In genomic region chr10:68257358-68258056, GRCm38 (mm10) we compare ENCODE assay signal across 20 mouse cellular contexts. TPM values are rescaled to one million over a fixed set of nuclear protein-coding genes. Genes with fewer than 3 reads are reported as not detected.
DNase-seq lines count a peak whose midpoint lies in the region; ATAC-seq lines count a peak whose summit lies in the region.
"Had no signal": no experiment of that assay in that cellular context is flagged by ENCODE, and none has a peak within 500 bp of the region (broad histone marks: within the 10 kb centered on the region; RNA-seq: fewer than 3 reads in every experiment).

No protein-coding gene starts in this region.

- no peaks in the 10 kb centered on the region for H3K9me3 ChIP-seq in embryonic facial prominence, embryonic 13.5 days
- H3K9me3 ChIP-seq in embryonic facial prominence, embryonic 10.5 days, result no peaks in the 10 kb centered on the region
- H3K9me3 ChIP-seq: forebrain, embryonic 15.5 days; hindbrain, embryonic 12.5 days had no signal

- WGBS in embryonic facial prominence, embryonic 13.5 days, result 71% methylated on average over 10 of the region's 10 CpGs
- 93% methylated on average over 10 of the region's 10 CpGs for WGBS in embryonic facial prominence, embryonic 10.5 days

- peak overlapping the region; percentile 9; the same call in 1 of the 2 replicates for H3K27ac ChIP-seq in embryonic facial prominence, embryonic 13.5 days
- H3K27ac ChIP-seq in embryonic facial prominence, embryonic 10.5 days (replicated peaks), result no peak overlapping the region
- H3K27ac ChIP-seq: forebrain, embryonic 15.5 days; hindbrain, embryonic 12.5 days had no signal

- H3K9ac ChIP-seq in embryonic facial prominence, embryonic 13.5 days, result no peak overlapping the region
- H3K9ac ChIP-seq: forebrain, embryonic 15.5 days; hindbrain, embryonic 12.5 days had no signal

- DNase-seq in embryonic facial prominence, embryonic 10.5 days (ENCODE audit: low spot score), result no peak
- peak; percentile 34 to 42 for DNase-seq in B cell, adult 2 months
- DNase-seq in R1 (ENCODE audit: low read depth, low spot score) (peak; percentile 30), liver (no peak)
- no peak for DNase-seq in gastrocnemius, adult 18-20 months (ENCODE audit: low spot score)
- no peak for DNase-seq in neural tube, embryonic 10.5 days (ENCODE audit: extremely low spot score, low spot score)
- DNase-seq: adrenal gland, postnatal 25 days; cerebellum, adult 18-20 months; cerebellum, adult 9-11 months; gastrocnemius, postnatal 10 days; heart, adult 18-20 months; heart, postnatal 10 days; heart, postnatal 4 days; kidney, adult 11 months had no signal

- ATAC-seq in embryonic facial prominence, embryonic 13.5 days (ENCODE audit: insufficient number of reproducible peaks, insufficient read depth, low FRiP score, low TSS enrichment, low read depth), result no peak
- ATAC-seq: forebrain, embryonic 15.5 days; hindbrain, embryonic 16.5 days; Patski had no signal

- no peak overlapping the region for H3K4me2 ChIP-seq in embryonic facial prominence, embryonic 13.5 days
- H3K4me2 ChIP-seq: forebrain, embryonic 15.5 days; heart, embryonic 11.5 days; hindbrain, embryonic 12.5 days had no signal

- H3K4me3 ChIP-seq in embryonic facial prominence, embryonic 13.5 days, result no peak overlapping the region
- no peak overlapping the region for H3K4me3 ChIP-seq in embryonic facial prominence, embryonic 10.5 days
- H3K4me3 ChIP-seq: forebrain, embryonic 15.5 days; hindbrain, embryonic 12.5 days had no signal

- H3K4me1 ChIP-seq in embryonic facial prominence, embryonic 13.5 days, result peaks cover 21% of the 10 kb centered on the region; the same call in 1 of the 2 replicates
- H3K4me1 ChIP-seq in embryonic facial prominence, embryonic 10.5 days, result peaks cover 19% of the 10 kb centered on the region; the same call in 1 of the 2 replicates
- H3K4me1 ChIP-seq: forebrain, embryonic 15.5 days had no signal

- no peaks in the 10 kb centered on the region for H3K27me3 ChIP-seq in embryonic facial prominence, embryonic 13.5 days
- H3K27me3 ChIP-seq in embryonic facial prominence, embryonic 10.5 days (replicated peaks; ENCODE audit: low read depth, poor library complexity, severe bottlenecking), result no peaks in the 10 kb centered on the region
- H3K27me3 ChIP-seq: forebrain, embryonic 15.5 days; hindbrain, embryonic 12.5 days; Patski had no signal

- peaks cover 35% of the 10 kb centered on the region for H3K36me3 ChIP-seq in embryonic facial prominence, embryonic 13.5 days
- peaks cover 19% of the 10 kb centered on the region; the same call in 1 of the 2 replicates for H3K36me3 ChIP-seq in embryonic facial prominence, embryonic 10.5 days (replicated peaks)
- H3K36me3 ChIP-seq: forebrain, embryonic 15.5 days; hindbrain, embryonic 12.5 days had no signal

RNA-seq across cellular contexts. Expression of gene Arid5b, which starts 21.0 kb away (rescaled TPM):
- polyA plus RNA-seq in embryonic facial prominence, embryonic 13.5 days (2015; fragmentation: Nextera tagmentation; extraction: Ambion mirVana), result 63.7 and 64.8 TPM in 2 replicates
- 13.9 and 19.7 TPM in 2 replicates for polyA plus RNA-seq in embryonic facial prominence, embryonic 10.5 days (2016; fragmentation: Nextera tagmentation; extraction: Ambion mirVana)
- total RNA-seq in gastrocnemius, adult 18-20 months (2021), result 10 to 100 TPM; 16.6 to 33.9 TPM

Comparison
In these comparisons a context has a peak if more than half of its experiments do, and no peak if none do; other contexts are left out.
1. DNase-seq: peak in B cell, adult 2 months (2 of 2) and R1 (single experiment); none in embryonic facial prominence, embryonic 10.5 days (single experiment), liver (single experiment), gastrocnemius, adult 18-20 months (single experiment) and neural tube, embryonic 10.5 days (single experiment).